Mouse (Mus musculus) lung, postnatal 10 days (tissue): ENCODE measurements around the gene Pld4.

ENCODE experiments used
- DNase-seq: peaks from one replicate; pipeline ENCODE4 v3.0.0; 2021

Pld4 gene

DNA sequence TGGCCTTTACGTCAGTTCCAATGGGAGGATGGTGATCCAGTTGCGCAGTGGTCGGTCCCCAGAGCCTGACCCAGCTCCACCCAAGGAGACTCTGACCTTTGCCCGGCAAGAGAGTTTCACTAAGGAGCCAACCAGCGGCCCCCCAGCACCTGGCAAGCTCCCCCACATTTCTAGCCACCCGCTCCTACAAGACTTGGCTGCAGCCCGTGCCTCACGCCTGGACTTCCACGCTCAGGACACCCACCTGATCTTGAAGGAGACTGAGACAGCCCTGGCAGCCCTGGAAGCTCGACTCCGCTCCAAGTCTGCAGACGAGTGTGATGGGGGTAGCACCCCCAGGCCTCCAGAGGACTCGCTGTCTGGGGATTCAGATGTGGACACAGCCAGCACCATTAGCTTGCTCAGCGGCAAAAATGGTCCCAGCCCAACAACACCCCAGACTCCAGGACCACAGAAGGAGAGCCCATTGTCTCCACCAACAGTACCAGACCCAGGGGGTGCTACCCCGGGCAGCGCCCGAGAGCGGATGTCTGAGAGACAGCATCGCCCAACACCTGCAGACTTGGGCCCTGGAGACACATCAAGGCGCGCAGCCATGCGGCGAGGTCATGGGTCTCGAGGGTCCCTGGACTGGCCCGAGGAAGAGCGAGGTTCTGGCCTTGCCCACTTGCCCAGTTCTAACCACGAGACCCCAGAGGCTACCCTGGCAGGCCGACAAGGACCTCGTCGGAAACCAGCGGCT, 22.0 kb upstream of the Pld4 start:
- no peak for DNase-seq

DNA sequence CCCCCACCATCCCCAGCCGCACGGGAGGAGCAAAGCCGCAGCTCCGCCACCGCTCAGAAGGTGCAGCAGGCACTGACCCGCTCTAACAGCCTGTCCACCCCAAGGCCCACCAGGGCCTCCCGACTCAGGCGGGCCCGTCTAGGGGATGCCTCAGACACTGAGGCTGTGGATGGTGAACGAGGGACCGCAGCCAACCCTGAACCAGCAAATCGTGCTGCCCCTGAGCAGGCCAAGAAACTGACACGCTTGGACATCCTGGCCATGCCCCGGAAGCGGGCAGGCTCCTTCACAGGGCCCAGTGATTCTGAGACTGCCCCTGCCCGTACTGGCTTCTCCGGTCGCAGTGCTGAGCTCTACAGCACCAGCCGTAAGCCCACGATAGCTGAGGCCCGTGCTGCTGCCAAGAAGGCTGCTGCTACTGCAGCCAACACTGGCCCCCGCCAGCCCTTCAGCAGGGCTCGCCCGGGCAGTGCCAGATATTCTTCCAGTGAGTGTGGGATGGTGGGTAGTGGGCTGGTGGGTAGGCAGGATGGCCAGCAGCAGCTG, 21.4 kb upstream of the Pld4 start:
- no peak for DNase-seq

DNA sequence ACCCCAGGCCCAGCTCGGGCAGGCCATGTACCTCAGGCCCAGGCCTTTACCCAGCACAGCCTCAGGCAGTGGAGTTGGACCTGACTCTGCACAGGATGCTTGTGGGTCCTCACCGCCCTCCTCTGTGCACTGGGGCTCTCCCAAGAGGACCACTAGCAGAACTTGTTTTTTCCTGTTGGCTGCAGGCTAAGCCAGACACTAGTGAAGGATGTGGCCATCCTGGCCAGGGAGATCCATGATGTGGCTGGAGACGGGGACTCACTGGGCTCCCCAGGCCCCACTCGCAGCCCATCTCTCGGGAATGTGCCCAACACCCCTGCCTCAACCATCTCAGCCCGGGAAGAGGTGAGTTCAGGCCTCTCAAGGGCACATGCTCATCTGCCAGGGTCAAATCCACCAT, 17.7 kb upstream of the Pld4 start:
- DNase-seq: no peak

DNA sequence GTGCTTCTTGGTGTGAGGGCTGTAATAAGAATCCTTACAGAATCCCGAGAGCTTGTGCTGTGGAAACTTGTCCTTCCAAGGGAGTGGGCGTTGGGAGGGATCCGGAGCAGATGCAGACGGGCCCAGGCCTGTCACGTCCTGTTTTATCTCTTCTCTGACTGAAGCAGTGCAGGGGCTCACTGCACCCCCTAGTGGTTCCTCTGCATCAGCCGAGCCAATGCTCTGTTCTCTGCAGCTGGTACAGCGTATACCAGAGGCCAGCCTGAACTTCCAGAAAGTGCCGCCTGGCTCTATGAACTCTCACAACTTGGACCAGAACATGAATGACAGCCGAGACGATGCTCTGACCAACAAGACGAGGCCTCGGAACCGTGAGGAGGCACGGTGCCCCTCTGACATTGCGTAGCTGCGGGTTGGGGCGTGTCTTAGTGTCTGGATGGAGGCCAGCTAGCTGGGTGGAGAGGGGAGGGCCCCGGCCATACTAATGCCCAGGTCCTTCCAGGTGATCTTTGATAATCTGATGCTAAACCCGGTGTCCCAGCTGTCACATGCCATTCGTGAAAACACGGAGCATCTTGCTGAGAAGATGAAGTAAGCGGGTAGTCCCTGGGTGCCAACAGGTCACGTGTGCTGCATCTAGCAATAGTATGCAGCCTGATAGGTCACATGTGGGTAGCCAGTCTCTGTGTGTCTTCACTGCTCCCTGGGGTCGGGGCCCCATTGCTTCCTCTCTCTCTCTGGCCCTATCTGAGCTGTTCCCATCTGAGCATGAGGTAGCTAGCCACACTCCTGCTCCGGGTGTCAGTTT, 17.1 kb upstream of the Pld4 start:
- peak; percentile 91 for DNase-seq

DNA sequence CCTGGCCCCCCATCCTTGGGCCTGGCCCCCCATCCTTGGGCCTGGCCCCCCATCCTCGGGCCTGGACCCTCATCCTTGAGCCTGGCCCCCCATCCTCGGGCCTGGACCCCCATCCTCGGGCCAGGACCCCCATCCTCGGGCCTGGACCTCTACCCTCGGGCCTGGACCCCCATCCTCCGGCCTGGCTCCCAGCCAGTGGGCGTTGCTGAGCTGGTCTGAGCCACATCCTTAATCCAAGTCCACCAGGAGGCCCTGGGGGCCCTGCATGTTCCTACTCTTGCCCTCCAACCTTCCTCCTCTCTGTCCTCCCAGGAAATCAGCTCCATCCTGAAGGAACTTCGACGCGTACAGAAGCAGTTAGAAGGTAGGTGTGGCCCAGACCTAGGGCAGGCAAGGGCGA, 16.2 kb upstream of the Pld4 start:
- no peak for DNase-seq

DNA sequence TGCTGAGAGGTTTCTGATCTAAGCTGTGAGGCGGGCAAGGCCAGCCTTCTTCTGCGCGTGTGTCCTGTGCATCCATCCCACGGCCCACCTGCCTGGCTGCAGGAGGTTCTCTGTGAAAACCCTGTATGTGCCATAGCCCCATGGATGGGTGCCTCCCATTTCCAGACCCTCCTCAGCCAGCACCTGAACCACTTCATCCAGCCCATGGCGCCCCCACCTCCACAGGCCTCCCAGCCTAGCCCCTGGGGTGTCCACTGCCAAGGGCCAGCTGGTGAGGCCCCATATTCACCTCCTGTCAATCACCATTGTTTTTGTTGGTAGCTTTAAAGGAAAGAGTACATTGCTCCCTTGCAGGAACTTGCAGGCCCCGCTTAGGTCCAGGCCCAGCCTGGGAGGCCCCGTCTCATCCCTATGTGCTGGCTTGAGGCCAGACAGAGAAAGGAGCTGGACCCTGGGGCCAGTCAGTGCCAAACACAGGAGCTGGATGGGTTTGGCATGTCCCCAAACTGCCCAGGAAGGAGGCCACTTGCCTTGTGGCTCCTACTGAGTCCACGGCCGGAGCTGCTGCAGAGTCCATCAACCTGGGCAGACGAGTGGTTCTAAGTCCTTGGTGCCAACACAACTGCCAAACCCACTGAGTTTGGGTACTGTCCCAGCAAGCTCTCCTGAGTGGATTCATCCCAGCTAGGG, 15.4 kb upstream of the Pld4 start:
- DNase-seq: no peak

DNA sequence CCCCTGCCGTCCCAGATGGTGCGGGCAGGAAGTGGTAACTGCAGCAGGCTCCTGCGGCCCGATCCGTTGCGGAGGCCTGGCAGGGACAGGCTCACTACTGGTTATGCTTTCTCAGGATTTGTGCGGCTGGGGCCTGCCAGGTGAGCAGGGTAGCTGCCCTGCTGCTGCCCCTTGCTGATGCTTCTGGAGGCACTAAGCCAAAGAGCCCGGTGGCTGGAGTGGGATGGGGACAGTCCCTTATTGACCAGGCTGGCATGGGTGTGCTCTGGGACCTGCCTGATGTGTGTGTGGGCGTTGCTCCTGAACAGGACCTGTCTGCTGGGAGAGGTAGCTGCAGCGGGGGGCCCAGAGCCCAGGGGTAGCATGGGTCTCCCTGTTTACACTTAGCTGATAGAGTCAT, 14.7 kb upstream of the Pld4 start:
- DNase-seq: no peak

DNA sequence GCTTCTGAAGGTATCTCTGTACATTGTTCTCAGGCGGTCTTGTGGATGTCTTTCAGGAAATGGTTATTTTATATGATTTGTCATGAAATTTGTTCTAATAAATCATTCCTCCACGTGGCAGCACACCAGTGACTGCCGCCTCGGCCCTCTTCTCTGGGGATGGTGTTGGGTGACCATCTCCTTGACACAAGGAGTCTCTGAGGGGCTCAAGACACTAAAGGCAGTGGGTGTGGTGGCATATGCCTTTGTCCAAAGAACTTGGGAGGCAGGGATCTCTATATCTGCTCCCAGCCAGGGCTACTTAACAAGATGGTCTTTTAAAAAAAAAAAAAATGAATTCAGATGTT, 14.0 kb upstream of the Pld4 start:
- DNase-seq: no peak

DNA sequence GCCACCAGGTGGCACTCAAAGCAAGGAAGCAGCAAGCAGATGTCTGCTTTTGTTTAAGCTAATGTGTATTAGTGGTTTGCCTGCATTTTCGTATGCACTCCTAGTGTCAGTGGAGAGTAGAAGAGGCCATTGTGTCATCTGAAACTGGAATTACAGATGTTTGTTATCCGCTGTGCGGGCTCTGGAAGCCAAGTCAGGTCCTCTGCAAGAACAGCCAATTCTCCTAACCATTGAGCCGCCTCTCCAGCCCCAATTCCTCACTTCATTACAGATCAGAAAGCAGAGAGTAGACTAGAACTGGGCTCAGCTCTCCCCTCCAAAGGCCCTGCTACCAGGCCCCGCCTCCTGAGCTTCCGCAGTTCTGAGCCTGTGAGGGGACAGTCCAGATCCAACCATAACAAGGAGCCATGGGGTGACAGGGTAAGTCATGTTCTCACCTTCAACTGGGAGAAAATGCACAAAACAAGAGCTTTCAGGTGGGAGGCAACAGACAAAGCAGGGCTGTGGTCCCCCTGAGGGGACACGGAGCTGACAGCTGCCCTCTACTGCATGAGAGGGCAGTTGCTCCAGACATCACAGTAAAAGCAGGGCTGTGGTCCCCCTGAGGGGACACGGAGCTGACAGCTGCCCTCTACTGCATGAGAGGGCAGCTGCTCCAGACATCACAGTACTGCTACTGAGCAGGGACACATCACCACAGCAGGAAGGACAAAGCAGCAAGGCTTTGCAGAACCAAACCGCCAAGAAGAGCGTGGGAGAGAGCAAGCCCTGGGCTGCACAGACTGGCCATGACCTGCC, 13.4 kb upstream of the Pld4 start:
- DNase-seq: peak; percentile 76

DNA sequence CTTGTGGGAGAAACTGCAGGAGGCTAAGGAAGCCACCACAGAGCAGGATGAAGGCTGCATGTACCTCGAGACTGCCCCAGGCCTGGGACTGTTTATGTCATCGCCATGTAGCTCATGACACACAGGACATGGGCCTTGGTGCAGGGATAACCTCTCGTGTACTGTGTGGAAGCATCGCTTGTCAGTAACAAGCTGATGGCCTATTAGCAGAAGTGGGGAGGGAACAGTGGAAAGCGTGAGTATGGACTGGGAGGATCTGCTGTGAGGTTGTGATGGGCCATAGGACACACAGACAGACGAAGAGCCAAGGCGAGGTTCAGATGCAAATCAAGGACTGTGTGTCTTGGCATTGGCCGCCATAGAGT, 12.9 kb upstream of the Pld4 start:
- no peak for DNase-seq

DNA sequence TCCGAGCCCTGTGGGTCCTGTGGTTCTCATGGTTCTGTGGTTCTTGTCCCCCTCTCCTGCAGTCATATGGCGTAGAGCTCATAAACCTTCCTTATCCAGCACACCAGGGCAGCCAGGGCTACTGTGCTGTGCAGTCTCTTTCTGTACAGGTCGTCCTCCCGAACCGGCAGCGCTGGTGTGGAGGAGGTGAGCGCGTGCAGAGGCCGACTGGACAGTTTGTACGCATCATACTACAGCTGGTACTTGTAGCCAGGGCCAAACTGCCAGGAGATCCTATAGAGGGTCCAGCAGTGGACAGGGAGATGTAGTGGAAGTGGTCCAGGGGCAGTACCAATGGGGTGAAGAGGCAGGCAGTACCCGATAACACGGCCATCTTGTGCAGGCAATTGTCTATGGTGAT, 9.5 kb upstream of the Pld4 start:
- DNase-seq: no peak

DNA sequence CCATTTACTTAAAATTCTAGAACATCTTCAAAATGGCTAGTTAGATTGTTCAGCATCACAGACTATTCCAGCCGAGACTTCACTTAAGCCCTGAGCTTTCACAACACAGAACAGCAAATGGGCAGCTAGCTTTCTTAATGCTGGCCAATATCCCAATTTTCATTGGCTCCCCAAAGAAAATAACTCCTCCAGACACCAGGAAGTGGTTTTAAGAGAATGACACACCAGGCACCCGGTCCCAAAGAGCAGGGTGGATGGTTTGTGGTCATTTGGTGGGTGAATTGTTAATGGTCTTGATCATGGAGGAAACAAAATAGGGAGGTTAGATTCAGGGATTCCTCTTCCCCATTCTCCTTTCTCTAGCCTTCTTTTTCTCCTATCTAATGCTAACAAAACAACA, 8.1 kb upstream of the Pld4 start:
- no peak for DNase-seq

DNA sequence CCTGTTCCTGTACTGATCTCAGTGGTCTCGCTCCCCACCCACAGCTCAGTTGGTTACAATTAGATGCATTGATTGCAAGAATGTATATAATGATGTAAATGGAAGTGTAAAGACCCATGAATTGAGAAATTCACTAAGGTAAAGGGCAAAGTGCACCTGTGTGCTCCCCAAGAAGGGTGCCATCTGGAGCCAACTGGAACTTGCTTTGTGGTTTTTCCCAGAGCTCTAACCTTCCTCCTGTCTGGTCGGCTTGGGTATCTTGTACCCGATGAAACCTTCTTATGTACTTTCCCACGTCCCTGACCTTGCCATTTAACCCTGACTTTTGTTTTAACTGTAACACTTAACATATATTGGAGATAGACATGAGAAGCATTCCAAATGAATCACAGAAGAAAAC, 4.6 kb upstream of the Pld4 start:
- DNase-seq: no peak

DNA sequence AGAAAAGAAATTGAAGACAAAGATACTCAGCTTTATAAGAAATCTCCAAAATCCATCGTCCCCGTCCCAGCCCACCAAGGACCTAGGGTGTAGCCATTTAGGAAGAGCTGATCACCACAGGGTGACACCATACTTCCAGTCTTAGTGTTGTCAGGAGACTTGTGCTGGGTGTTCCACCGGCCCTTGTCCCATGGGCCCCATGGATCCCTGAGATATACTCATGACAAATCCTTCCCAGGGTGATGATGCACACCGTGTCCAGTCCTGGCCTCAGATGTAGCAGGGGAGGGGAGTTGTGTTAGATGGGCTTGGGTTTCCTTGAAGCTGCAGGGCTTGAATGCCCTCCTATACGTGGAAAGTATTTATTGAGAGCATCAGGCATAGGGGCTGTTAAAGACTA, 2.6 kb upstream of the Pld4 start:
- DNase-seq: no peak

DNA sequence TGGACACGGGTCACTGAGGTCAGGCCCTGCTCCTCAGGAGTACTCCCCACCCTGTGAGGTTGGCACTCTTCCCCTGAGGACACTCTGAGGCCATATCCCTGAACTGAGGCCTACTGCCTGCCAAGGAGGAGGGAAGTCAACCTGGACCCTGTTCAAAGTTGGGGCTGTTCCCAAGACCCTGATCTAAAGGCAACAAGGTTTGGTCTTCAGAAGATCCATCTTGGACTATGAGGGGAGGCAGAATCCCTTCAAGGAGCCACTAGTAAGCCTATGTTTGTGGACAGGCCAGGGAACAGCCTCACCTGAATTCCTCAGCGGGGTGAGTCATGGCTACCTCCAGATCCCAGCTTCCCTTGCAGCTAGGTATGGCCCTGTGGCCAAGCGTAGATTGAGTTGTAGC, 984 bp upstream of the Pld4 start:
- no peak for DNase-seq

DNA sequence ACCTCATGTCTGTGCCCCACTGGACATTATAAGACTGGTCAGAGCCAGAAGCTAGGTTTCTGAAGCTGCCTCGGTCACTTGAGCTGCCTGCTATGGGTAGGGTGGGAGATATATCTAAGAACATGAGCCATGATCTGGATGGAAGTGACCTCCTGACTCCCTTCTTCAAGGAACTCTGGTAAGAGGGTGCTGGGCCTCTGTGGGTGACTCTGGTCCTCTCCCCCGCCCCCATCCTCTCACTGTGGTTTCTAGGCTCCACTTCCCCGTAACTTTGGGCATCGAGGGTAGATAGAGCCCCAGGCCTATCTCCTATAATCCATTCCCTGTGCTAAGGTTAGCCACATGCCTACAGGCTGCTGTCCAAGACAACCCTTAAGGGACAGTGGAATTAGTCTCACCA, 956 bp downstream of the Pld4 start:
- DNase-seq: no peak

DNA sequence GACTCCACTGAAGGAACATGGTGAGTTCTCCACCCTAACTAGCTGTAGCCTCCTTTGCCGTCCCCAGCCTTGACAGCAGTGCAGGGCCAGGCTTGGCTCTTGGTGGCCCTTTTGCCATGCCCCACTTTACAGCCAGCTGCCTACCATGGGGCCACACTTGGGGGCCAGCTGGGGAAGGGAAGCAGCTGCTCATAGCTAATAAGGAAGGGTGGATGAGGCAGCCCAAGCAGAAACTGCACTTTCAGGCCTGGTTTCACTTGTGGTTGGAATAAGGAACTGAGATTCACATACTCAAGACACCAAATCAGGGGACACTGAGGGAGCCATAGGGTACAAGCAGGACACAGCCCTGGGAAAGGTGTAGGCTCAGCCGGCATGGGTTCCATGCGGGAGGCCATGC, 1.6 kb downstream of the Pld4 start:
- DNase-seq: no peak

DNA sequence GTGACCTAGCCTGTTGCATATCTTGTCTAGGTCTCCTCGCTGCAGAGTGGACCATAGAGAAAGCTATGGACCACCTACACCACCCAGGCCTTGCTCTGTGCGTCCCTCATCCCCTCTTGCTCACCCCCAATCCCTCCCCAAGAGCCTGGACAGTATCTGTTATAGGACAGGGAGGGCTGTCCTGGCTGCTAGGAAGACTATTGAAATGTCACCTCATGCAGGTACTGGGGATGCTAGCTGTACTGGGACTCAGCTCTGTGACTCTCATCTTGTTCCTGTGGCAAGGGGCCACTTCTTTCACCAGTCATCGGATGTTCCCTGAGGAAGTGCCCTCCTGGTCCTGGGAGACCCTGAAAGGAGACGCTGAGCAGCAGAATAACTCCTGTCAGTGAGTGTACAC, 2.7 kb downstream of the Pld4 start:
- no peak for DNase-seq

DNA sequence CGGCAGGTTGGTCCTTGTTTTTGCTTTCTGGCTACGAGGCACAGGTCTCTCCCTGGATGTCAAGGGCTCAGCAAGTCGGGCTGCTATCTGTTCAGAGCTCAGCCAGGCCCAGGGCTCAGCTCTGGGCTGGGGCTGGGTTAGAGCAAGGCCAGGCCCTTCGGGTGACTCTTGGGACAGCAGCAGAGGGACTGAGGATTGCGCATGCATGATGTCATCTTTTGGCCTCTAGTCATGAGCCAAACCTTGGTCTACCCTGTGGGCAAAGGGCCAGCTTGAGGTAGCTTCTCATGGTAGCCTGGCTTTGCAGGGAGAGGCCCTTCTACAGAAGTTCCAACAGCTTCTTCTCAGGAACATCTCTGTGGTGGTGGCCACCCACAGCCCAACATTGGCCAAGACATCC, 3.7 kb downstream of the Pld4 start:
- DNase-seq: no peak

DNA sequence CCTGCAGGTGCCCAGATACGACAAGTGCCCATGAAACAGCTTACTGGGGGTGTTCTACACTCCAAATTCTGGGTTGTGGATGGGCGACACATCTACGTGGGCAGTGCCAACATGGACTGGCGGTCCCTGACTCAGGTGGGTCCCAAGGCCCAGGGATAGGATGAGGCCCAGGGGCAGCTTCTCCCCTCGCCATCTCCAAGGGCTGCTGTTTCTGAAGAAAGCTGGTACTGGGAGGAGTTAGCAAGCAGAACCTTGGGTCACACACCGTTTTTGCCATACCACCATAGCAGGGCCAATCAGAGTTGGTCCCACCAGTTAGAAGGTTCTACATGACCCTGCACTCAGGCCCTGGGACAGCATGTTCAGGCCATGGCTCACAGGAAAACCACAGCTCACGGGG, 4.5 kb downstream of the Pld4 start:
- DNase-seq: no peak

DNA sequence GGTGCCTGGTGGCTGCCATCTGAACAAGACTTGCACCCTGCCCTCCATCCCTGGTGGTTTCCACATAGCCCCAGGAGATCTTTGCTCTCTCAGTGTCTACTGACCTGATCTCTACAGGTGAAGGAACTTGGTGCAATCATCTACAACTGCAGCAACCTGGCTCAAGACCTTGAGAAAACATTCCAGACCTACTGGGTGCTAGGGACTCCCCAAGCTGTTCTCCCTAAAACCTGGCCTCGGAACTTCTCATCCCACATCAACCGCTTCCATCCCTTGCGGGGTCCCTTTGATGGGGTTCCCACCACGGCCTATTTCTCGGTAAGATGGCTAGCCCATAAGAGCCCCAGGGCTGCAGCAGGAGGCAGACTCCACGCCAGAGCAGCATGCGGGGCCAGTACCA, 6.1 kb downstream of the Pld4 start:
- no peak for DNase-seq

DNA sequence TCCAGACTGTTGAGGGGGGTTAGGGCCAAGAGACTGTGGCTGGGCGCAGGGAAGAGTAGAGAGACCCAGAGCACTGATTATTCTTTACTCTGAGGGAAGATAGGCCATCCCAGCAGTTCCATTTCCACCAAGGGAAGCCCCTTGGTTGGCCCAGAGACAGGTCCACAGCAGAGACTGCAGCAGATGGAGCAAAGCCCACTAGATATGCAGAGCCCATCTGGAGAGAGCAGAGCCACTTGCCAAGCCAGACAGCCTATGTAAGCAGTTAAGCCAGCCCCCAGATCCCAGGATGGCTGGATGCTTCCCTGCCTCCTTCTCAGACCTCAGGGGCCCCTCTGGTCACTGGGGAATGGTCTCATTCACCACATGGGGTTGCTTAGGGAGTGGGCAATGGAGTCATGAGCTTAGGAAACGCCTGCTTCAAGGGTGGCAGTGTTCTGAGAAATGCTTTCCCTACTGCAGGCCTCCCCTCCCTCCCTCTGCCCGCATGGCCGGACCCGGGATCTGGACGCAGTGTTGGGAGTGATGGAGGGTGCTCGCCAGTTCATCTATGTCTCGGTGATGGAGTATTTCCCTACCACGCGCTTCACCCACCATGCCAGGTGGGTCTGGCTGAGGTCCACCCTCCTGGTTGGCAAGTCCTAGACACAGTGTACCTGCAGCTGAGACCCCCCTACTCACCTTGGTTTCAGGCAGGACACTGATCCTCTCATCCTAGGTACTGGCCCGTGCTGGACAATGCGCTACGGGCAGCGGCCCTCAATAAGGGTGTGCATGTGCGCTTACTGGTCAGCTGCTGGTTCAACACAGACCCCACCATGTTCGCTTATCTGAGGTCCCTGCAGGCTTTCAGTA, 6.8 kb downstream of the Pld4 start:
- DNase-seq: no peak
